Mouse (Mus musculus) spleen, embryonic (tissue): Measurements from ENCODE around the gene Pgbd5.
"Not testable (repeated sequence)": the region's sequence is repeated elsewhere in the genome, so short reads cannot be mapped to it uniquely, and the experiment has no call there.

Experiments used
- CTCF ChIA-PET: fragments of 350-600 bp; sonication (Branson Sonifier 250); formaldehyde crosslinking; loops from one replicate; lab custom pipeline; 2022; lab: Charles Lee

The Pgbd5 gene

GRCm38 (mm10) chr8:124430881-124431280 is 8.6 kb downstream of the Pgbd5 start:
- CTCF ChIA-PET, result no interaction called here

- CTCF ChIA-PET, result no interaction called here
Measured at GRCm38 (mm10) chr8:124429417-124429816, 10.0 kb downstream of the Pgbd5 start.

- CTCF ChIA-PET, result not testable (repeated sequence)
Measured at GRCm38 (mm10) chr8:124428721-124429120, 10.7 kb downstream of the Pgbd5 start.

GRCm38 (mm10) chr8:124421413-124421812 is 18.0 kb downstream of the Pgbd5 start:
- CTCF ChIA-PET, result no interaction called here

- CTCF ChIA-PET, result interaction anchor here (0.5 kb wide), 1 partner anchor 20 kb away, joined by 5 read pairs; no protein-coding TSS in a partner anchor
Measured at GRCm38 (mm10) chr8:124418927-124419326, 20.5 kb downstream of the Pgbd5 start.

- CTCF ChIA-PET, result no interaction called here
Measured at GRCm38 (mm10) chr8:124418185-124418584, 21.3 kb downstream of the Pgbd5 start.

- CTCF ChIA-PET, result no interaction called here
Measured at GRCm38 (mm10) chr8:124416646-124417045, 22.8 kb downstream of the Pgbd5 start.

- CTCF ChIA-PET, result no interaction called here
Measured at GRCm38 (mm10) chr8:124415789-124416188, 23.7 kb downstream of the Pgbd5 start.

- CTCF ChIA-PET, result no interaction called here
Measured at GRCm38 (mm10) chr8:124415002-124415401, 24.5 kb downstream of the Pgbd5 start.

- CTCF ChIA-PET, result no interaction called here
Measured at GRCm38 (mm10) chr8:124413244-124413965, 26.1 kb downstream of the Pgbd5 start.

- CTCF ChIA-PET, result no interaction called here
Measured at GRCm38 (mm10) chr8:124412496-124413243, 26.8 kb downstream of the Pgbd5 start.

- CTCF ChIA-PET, result no interaction called here
Measured at GRCm38 (mm10) chr8:124404471-124405260, 34.8 kb downstream of the Pgbd5 start.

- CTCF ChIA-PET, result no interaction called here
Measured at GRCm38 (mm10) chr8:124403876-124404275, 35.6 kb downstream of the Pgbd5 start.

- CTCF ChIA-PET, result no interaction called here
Measured at GRCm38 (mm10) chr8:124399403-124399861, 40.0 kb downstream of the Pgbd5 start.

GRCm38 (mm10) chr8:124398843-124399402 is 40.5 kb downstream of the Pgbd5 start:
- CTCF ChIA-PET, result interaction anchor here (0.7 kb wide), 1 partner anchor 20 kb away, joined by 5 read pairs; no protein-coding TSS in a partner anchor

- CTCF ChIA-PET, result interaction anchor here (0.6 kb wide), 1 partner anchor 48 kb away, joined by 3 read pairs; no protein-coding TSS in a partner anchor
Measured at GRCm38 (mm10) chr8:124397321-124398065, 42.0 kb downstream of the Pgbd5 start.

- CTCF ChIA-PET, result interaction anchor here (0.6 kb wide), 1 partner anchor 47 kb away, joined by 3 read pairs; no protein-coding TSS in a partner anchor
Measured at GRCm38 (mm10) chr8:124396531-124396930, 42.9 kb downstream of the Pgbd5 start.

- CTCF ChIA-PET, result no interaction called here
Measured at GRCm38 (mm10) chr8:124395392-124395791, 44.1 kb downstream of the Pgbd5 start.

GRCm38 (mm10) chr8:124394951-124395350 is 44.5 kb downstream of the Pgbd5 start:
- CTCF ChIA-PET, result no interaction called here

GRCm38 (mm10) chr8:124393927-124394326 is 45.5 kb downstream of the Pgbd5 start:
- CTCF ChIA-PET, result no interaction called here

GRCm38 (mm10) chr8:124393013-124393412 is 46.4 kb downstream of the Pgbd5 start:
- CTCF ChIA-PET, result no interaction called here
